Mouse (Mus musculus) CH12.LX (cell line): ENCODE measurements around the gene Tmem274. TPM values are rescaled to one million over a fixed set of nuclear protein-coding genes. Genes with fewer than 3 reads are reported as not detected.

Source experiments
- DNase-seq: peaks from one replicate; pipeline ENCODE4 v3.0.0-alpha.2; 2013; ENCODE audit errors: extremely low read depth
- H3K27ac ChIP-seq: 2 replicates; pipeline ENCODE4 v1.5.1; 2012; ENCODE audit warnings: low read depth, mild to moderate bottlenecking, control low read depth, moderate library complexity; ENCODE audit not compliant: insufficient read depth
- H3K27me3 ChIP-seq: replicated peaks from 2 replicates; pipeline ENCODE3; 2012; ENCODE audit warnings: inconsistent platforms
- H3K36me3 ChIP-seq, 2 experiments: replicated peaks in 1 of 2; 2 replicates each; pipeline versions ENCODE3 to v1.6.1; 2012; ENCODE audit warnings: inconsistent platforms in 1 of 2, low read length in 1 of 2, mild to moderate bottlenecking in 1 of 2, mixed read lengths in 1 of 2, moderate library complexity in 1 of 2; ENCODE audit not compliant: control insufficient read depth in 1 of 2, insufficient read depth in 1 of 2
- H3K4me1 ChIP-seq, 2 experiments: 2 replicates each; pipeline ENCODE4 v1.6.1; 2012; ENCODE audit warnings: inconsistent platforms in 1 of 2, moderate library complexity in 1 of 2; ENCODE audit not compliant: insufficient read depth in 2 of 2, control insufficient read depth in 1 of 2
- H3K4me2 ChIP-seq: 2 replicates; pipeline ENCODE4 v1.6.1; 2012; ENCODE audit warnings: low read depth, mild to moderate bottlenecking, control low read depth; ENCODE audit not compliant: poor library complexity, insufficient read depth, severe bottlenecking
- H3K4me3 ChIP-seq, 3 experiments: fragments of 150-350 bp in 1 of 3; sonication (generic) in 1 of 3; replicated peaks in 1 of 3; 2 replicates each; pipeline versions ENCODE3 to v1.5.1; 2011 to 2012; ENCODE audit warnings: low read depth in 2 of 3, low read length in 2 of 3, mild to moderate bottlenecking in 2 of 3, moderate library complexity in 2 of 3, control low read depth in 1 of 3, improper control_type of control experiment in 1 of 3, inconsistent platforms in 1 of 3, mixed read lengths in 1 of 3; ENCODE audit not compliant: poor library complexity in 1 of 3
- H3K79me2 ChIP-seq: replicated peaks from 2 replicates; pipeline ENCODE4 v1.6.1; 2012; ENCODE audit warnings: mild to moderate bottlenecking, moderate library complexity; ENCODE audit not compliant: control insufficient read depth, poor library complexity, insufficient read depth, severe bottlenecking; ENCODE audit errors: extremely low read depth
- H3K9ac ChIP-seq: 2 replicates; pipeline ENCODE4 v1.6.1; 2012; ENCODE audit warnings: low read depth, mild to moderate bottlenecking, control low read depth, moderate library complexity; ENCODE audit not compliant: insufficient read depth
- H3K9me3 ChIP-seq: replicated peaks from 2 replicates; pipeline ENCODE3; 2012; ENCODE audit warnings: low read length, inconsistent platforms, mixed read lengths
- BHLHE40 ChIP-seq: IDR thresholded peaks from 2 replicates; pipeline ENCODE4 v1.6.1; 2011; ENCODE audit warnings: mild to moderate bottlenecking, low read depth, low read length, improper control_type of control experiment
- ELF1 ChIP-seq: IDR thresholded peaks from 2 replicates; pipeline ENCODE4 v1.6.1; 2014; ENCODE audit warnings: low read depth, mild to moderate bottlenecking, inconsistent platforms, low read length, improper control_type of control experiment
- EP300 ChIP-seq: IDR thresholded peaks from 2 replicates; pipeline ENCODE4 v1.6.1; 2011; ENCODE audit warnings: low read length, improper control_type of control experiment
- HCFC1 ChIP-seq: IDR thresholded peaks from 2 replicates; pipeline ENCODE4 v1.6.1; 2012; ENCODE audit warnings: low read depth, mild to moderate bottlenecking, inconsistent platforms, low read length, improper control_type of control experiment
- JUN ChIP-seq: IDR thresholded peaks from 2 replicates; pipeline ENCODE4 v1.6.1; 2011; ENCODE audit warnings: low read depth, mild to moderate bottlenecking, low read length, improper control_type of control experiment, moderate library complexity; ENCODE audit not compliant: insufficient read depth
- MAFK ChIP-seq: IDR thresholded peaks from 2 replicates; pipeline ENCODE4 v1.6.1; 2011; ENCODE audit warnings: low read length, improper control_type of control experiment; ENCODE audit not compliant: insufficient replicate concordance
- NRF1 ChIP-seq: IDR thresholded peaks from 2 replicates; pipeline ENCODE4 v1.6.1; 2014; ENCODE audit warnings: low read depth, mild to moderate bottlenecking, inconsistent platforms, low read length, improper control_type of control experiment, moderate library complexity
- RAD21 ChIP-seq: IDR thresholded peaks from 2 replicates; pipeline ENCODE4 v1.6.1; 2011; ENCODE audit warnings: low read depth, mild to moderate bottlenecking, low read length, improper control_type of control experiment, moderate library complexity
- TBP ChIP-seq: conservative IDR thresholded peaks from 2 replicates; pipeline ENCODE4 v1.6.1; 2011; ENCODE audit warnings: low read depth, low read length, improper control_type of control experiment
- TCF12 ChIP-seq: IDR thresholded peaks from 2 replicates; pipeline ENCODE4 v1.6.1; 2014; ENCODE audit warnings: low read depth, mild to moderate bottlenecking, inconsistent platforms, low read length, improper control_type of control experiment
- ZC3H11A ChIP-seq: IDR thresholded peaks from 2 replicates; pipeline ENCODE4 v1.6.1; 2012; ENCODE audit warnings: low read depth, mild to moderate bottlenecking, inconsistent platforms, low read length, improper control_type of control experiment
- ZMIZ1 ChIP-seq: IDR thresholded peaks from 2 replicates; pipeline ENCODE4 v1.6.1; 2012; ENCODE audit warnings: low read depth, mild to moderate bottlenecking, inconsistent platforms, low read length, improper control_type of control experiment
- dilution Hi-C: fragments of 300-500 bp; cut with MboI; formaldehyde crosslinking; loops from 2 replicates; pipeline ENCODE4 v1.14.3; 2020; ENCODE audit warnings: low sequenced_read_pairs; ENCODE audit not compliant: extremely low pct_unique_long_range_greater_than_20kb, extremely low pct_ligation_motif_present
- in situ Hi-C: fragments of 300-500 bp; cut with MboI; formaldehyde crosslinking; loops from 3 replicates; pipeline ENCODE4 v1.14.3; 2019; ENCODE audit warnings: low sequenced_read_pairs, low pct_ligation_motif_present, low pct_unique_long_range_greater_than_20kb, mixed read lengths
- polyA plus RNA-seq: library from polyadenylated mRNA; unstranded; fragments of >175 nt; gene quantifications from 2 replicates; pipeline ENCODE4 v1.2.1, GENCODE M21; 2012; ENCODE audit warnings: low read depth; ENCODE audit not compliant: insufficient read length
- total RNA-seq, 2 experiments: library from RNA; depleted of rRNA; stranded (reverse); fragments of 300-350 nt in 1 of 2; fragments of >200 nt in 1 of 2; gene quantifications; 2 replicates each; pipeline ENCODE4 v1.2.3; 2012 to 2014

The Tmem274 gene
- total and polyA plus RNA-seq, 3 experiments: not detected

DNA sequence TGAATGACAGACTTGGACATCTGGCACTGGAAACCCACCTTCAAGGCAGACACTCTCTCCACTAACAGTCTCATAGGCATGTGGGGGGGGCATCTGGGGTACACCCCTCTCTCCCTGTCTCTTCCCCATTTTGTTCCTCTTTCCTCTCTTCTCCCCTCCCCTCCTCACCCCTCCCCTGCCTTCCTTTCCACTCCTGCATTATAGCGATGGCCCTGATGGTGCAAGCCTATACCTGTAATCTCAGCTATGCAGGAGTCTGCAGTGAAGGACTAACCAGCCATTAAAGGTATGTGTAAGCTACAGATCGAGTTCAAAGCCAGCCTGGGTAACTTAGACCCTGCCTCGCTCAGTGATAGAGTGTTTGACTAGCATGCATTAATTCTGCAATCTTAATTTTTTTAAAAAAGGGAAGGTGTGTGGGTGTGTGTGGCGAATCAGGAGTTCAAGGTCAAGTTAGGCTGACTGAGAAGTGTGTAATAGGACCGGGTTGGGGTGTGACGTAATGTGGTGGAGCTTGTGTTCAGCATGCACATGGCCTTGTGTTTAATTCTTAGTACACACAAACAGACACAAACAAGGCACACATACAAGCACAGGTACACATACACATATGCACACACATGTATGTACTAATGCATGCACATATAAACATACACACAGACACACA lies 14.7 kb upstream of the Tmem274 start:
- in situ Hi-C loops (no loop called here), dilution Hi-C loops (no loop called here)

DNA sequence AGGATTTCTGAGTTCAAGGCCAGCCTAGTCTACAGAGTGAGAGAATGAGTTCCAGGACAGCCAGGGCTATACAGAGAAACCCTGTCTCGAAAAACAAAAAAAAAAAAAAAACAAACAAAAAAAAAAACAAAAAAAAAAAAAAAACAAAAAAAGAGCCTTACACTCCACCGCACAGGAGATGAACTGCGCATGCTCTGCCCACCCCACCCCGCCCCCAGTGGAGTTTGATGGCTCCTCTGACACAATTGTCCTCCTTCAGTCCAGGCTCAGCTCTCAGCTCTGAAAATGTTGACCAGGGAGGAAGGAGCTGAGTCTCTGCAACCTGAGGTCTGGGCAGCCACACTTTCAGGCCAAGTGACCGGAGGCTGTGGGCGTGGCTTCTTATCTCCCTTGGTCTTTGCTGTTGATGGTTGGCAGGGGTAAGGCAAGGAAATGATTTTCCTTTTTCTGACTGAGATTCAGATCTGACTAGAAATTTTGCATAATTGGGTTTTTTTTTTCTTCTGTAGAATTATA lies 13.7 kb upstream of the Tmem274 start:
- no peak overlapping the region for H3K4me2 ChIP-seq
- H3K79me2 ChIP-seq: no peaks in the 10 kb centered on the region
- H3K4me3 ChIP-seq: no peak overlapping the region
- no peaks in the 10 kb centered on the region for H3K9me3 ChIP-seq
- no peak for TF ChIP-seq NRF1
- TF ChIP-seq ELF1: no peak
- no peak for TF ChIP-seq RAD21
- TF ChIP-seq HCFC1: no peak
- no peak for TF ChIP-seq EP300
- no peak for TF ChIP-seq ZC3H11A
- TF ChIP-seq ZMIZ1: no peak
- H3K36me3 ChIP-seq: peaks cover 4 to 12% of the 10 kb centered on the region in 2 experiments
- H3K9ac ChIP-seq: no peak overlapping the region
- H3K4me1 ChIP-seq: 0 out of 4 replicates have a peak, but pooled peaks cover 0 to 4% of the 10 kb centered on the region in 2 experiments
- in situ Hi-C loops: no loop called here
- no peaks in the 10 kb centered on the region for H3K27me3 ChIP-seq
- dilution Hi-C loops: no loop called here
- no peak for DNase-seq
- H3K27ac ChIP-seq: no peak overlapping the region

More for the DNA sequence above, 14.7 kb upstream of the Tmem274 start:
- no peaks in the 10 kb centered on the region for H3K9me3 ChIP-seq
- H3K27ac ChIP-seq: no peak overlapping the region
- no peak for TF ChIP-seq TBP
- TF ChIP-seq TCF12: no peak
- TF ChIP-seq, all 38 proteins: peak for 0
- Histone ChIP-seq H3K4me3 (no peak overlapping the region), H3K36me3 (peaks cover 0 to 4% of the 10 kb centered on the region in 2 experiments), H3K4me1 (0 out of 4 replicates have a peak, but pooled peaks cover 0 to 4% of the 10 kb centered on the region in 2 experiments), H3K79me2 (no peaks in the 10 kb centered on the region), H3K9ac (no peak overlapping the region), H3K27me3 (no peaks in the 10 kb centered on the region), H3K4me2 (no peak overlapping the region)
- no peak for DNase-seq

DNA sequence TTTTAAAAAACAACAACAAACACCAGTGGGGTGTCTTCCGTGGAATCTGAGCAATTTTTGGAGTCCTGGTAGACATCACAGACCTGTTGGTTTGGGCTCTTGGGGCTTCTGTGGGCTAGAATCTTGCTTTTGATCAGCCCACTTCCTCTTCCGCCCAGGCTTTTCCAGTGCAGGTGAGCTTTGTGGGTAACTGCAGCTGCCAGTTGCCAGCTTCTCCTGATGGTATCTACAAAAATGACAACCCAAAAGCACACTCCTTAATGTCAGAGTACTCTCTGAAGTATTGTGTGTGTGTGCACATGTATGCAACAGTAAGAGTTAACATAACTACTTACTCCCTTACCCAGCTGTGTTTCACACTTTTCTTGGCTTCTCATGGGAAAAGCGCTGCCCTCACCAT lies 7.6 kb upstream of the Tmem274 start:
- dilution Hi-C loops (no loop called here), in situ Hi-C loops (no loop called here)
- TF ChIP-seq TCF12 (peak; percentile 42; the same call in 1 of the 2 replicates), JUN (no peak), EP300 (peak; percentile 32; the same call in 1 of the 2 replicates), BHLHE40 (peak; percentile 32; the same call in 1 of the 2 replicates), MAFK (no peak)
- no peaks in the 10 kb centered on the region for H3K79me2 ChIP-seq
- H3K9me3 ChIP-seq: peaks cover 5% of the 10 kb centered on the region
- peak; percentile 41 for DNase-seq
- H3K4me1 ChIP-seq: peaks cover 4 to 16% of the 10 kb centered on the region in 2 experiments
- H3K27me3 ChIP-seq: no peaks in the 10 kb centered on the region
- no peak overlapping the region for H3K9ac ChIP-seq
- H3K4me3 ChIP-seq: no peak overlapping the region
- H3K36me3 ChIP-seq: peaks cover 16 to 51% of the 10 kb centered on the region in 2 experiments
- H3K27ac ChIP-seq: no peak overlapping the region
- no peak overlapping the region for H3K4me2 ChIP-seq
